Mouse (Mus musculus): Measurements from ENCODE around the gene Gm3159. TPM values are rescaled to one million over a fixed set of nuclear protein-coding genes. Genes with fewer than 3 reads are reported as not detected.
"Not testable (repeated sequence)": the region's sequence is repeated elsewhere in the genome, so short reads cannot be mapped to it uniquely, and the experiment has no call there.

Gene Gm3159
- polyA plus RNA-seq (2015; fragmentation: Nextera tagmentation; extraction: Ambion mirVana) = not detected in 2 replicates

- DNase-seq (ENCODE audit: low spot score) = not testable (repeated sequence)
Measured at GRCm38 (mm10) chr14:4397226-4397625, at the start of gene Gm3159. TSS of gene Gm3159 (plus strand) at chr14:4397526.

GRCm38 (mm10) chr14:4368991-4369390 is 28.3 kb upstream of the Gm3159 start:
- not testable (repeated sequence) for DNase-seq (ENCODE audit: low spot score)

- not testable (repeated sequence) for DNase-seq (ENCODE audit: low spot score)
Measured at GRCm38 (mm10) chr14:4369691-4370090, 27.6 kb upstream of the Gm3159 start.

GRCm38 (mm10) chr14:4377871-4378270 is 19.5 kb upstream of the Gm3159 start:
- DNase-seq (ENCODE audit: low spot score) = not testable (repeated sequence)

DNA sequence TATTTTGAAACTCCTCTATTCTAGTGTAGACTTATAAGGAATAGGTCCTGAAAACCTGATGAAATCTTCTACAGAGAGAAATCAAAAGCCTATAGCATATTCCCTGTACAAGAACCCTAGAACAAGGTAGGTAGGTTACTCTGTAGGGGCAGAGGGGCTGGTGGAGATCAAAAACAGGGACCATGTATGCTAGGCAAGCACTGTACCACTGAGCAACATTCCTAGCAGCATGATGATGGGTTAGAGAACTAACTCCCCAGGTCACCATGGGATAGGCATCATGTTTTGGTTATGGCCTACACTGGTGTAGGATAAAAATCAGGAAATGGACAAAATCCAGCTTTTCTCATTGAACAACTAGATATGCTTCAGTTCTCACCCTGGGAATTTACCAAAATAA is 11.7 kb upstream of the Gm3159 start:
- DNase-seq (ENCODE audit: low spot score) = not testable (repeated sequence)

DNA sequence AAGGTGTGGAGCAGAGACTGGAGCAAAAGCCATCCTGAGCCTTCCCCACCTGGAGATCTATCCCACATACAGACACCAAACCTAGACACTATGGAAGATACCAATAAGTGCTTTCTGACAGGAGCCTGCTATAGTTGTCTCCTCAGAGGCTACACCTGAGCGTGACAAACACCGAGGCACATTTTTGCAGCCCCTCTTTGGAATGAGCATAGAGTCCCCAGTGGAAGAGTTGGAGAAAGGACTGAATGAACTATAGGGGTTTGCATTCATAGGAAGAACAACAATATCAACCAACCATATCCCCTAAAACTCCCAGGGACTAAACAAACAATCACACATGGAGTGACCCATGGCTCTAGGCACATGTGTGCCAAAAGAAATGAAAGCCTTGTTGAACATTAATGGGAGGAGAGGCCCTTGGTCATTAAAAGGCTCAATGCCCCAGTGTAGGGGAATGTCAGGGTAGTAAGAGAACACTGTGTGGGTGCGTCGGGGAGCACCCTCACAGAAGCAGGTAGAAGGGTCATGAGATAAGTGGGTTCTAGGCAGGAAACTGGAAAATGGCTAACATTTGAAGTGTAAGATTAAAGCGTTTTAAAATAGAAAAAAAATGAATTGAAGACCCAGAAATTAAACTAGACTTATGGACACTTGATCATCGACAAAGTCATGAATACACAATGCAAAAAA is 4.3 kb upstream of the Gm3159 start:
- not testable (repeated sequence) for DNase-seq (ENCODE audit: low spot score)

- DNase-seq (ENCODE audit: low spot score) = not testable (repeated sequence)
Measured at GRCm38 (mm10) chr14:4398624-4399023, 1.3 kb downstream of the Gm3159 start.

DNA sequence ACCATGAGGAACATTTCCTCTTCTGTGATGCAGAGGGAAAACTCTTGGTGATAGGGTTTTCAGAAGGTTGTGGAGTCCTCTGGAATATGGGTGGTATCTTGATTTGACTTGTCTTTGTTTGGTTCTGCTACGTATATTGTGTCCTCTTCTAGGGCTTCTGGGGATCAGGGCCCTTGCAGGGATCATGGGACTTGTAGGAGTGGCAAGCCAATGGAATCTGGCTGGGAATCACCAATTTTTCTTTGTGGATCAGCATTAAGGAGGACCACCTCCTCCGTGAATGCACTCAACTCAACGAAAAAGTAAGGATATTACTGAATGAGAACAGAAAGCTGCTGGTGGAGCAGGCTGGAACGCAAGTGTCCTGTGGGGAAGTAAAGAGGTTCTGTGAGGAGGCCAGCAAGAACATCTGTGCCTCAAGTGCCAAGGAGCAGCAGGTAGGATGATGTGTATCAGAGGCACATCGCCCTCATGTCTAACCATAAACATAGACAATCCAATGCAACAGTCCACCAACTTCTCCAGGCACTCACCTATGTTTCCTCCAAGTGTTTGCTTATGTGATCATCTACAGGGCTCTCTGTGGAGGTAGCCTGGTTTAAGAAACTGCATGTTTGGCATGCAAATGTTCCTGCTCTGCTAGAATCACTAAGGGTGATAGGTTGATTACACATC is 2.9 kb downstream of the Gm3159 start:
- DNase-seq (ENCODE audit: low spot score) = not testable (repeated sequence)

DNA sequence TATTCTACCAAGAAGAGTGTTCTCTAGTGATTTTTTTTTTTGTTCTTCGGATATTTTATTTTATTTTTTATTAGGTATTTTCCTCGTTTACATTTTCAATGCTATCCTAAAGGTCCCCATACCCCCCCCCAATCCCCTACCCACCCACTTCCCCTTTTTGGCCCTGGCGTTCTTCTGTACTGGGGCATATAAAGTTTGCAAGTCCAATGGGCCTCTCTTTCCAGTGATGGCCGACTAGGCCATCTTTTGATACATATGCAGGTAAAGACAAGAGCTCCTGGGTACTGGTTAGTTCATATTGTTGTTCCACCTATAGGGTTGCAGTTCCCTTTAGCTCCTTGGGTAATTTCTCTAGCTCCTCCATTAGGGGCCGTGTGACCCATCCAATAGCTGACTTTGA is 3.9 kb downstream of the Gm3159 start:
- DNase-seq (ENCODE audit: low spot score) = not testable (repeated sequence)

- DNase-seq (ENCODE audit: low spot score) = not testable (repeated sequence)
Measured at GRCm38 (mm10) chr14:4403840-4404239, 6.5 kb downstream of the Gm3159 start.

DNA sequence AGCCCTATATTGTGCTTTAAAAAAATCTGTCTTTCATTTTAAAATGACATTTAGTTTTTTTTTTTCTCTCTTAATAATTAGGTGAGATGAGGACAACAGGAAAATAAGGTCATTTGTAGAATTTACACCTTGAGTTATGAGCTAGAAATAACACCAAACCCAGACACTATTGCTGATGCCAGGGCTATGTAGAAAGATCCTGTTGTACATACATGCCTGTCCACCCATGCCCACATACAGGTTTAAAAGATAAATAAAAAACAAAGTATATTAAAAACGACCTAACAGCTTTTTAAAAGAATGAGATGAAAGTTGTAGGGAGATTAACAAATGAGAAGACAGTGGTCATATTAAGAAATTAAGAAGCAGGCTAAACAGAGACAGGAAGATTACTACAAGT is 12.6 kb downstream of the Gm3159 start:
- DNase-seq (ENCODE audit: low spot score) = not testable (repeated sequence)

- not testable (repeated sequence) for DNase-seq (ENCODE audit: low spot score)
Measured at GRCm38 (mm10) chr14:4414965-4415835, 17.9 kb downstream of the Gm3159 start, which contains the start of gene Gm3164. TSS of gene Gm3164 (plus strand) at chr14:4415448.

GRCm38 (mm10) chr14:4430692-4431091 is 33.4 kb downstream of the Gm3159 start, which contains the start of gene Gm3173:
TSS of gene Gm3173 (plus strand) at chr14:4430992.
- not testable (repeated sequence) for DNase-seq (ENCODE audit: low spot score)

Other genes starting within 250 kb of the Gm3159 start
- not detected in 2 replicates for gene Gm3127, start 232.5 kb upstream of the Gm3159 start, polyA plus RNA-seq (2015; fragmentation: Nextera tagmentation; extraction: Ambion mirVana)
- 0.22 TPM in 1 of 2 replicates, not detected in the other for gene Gm2974, start 214.9 kb upstream of the Gm3159 start, polyA plus RNA-seq (2015; fragmentation: Nextera tagmentation; extraction: Ambion mirVana)
- gene Gm3138, start 147.9 kb upstream of the Gm3159 start, polyA plus RNA-seq (2015; fragmentation: Nextera tagmentation; extraction: Ambion mirVana) = not detected in 2 replicates
- 0.34 TPM in 1 of 2 replicates, not detected in the other for gene Gm3149, start 80.2 kb upstream of the Gm3159 start, polyA plus RNA-seq (2015; fragmentation: Nextera tagmentation; extraction: Ambion mirVana)
- gene 2610042L04Rik, start 62.8 kb upstream of the Gm3159 start, polyA plus RNA-seq (2015; fragmentation: Nextera tagmentation; extraction: Ambion mirVana) = not detected in 2 replicates
- gene Gm3164, start 17.9 kb downstream of the Gm3159 start, polyA plus RNA-seq (2015; fragmentation: Nextera tagmentation; extraction: Ambion mirVana) = 0.15 TPM in 1 of 2 replicates, not detected in the other
- gene Gm3173, start 33.5 kb downstream of the Gm3159 start, polyA plus RNA-seq (2015; fragmentation: Nextera tagmentation; extraction: Ambion mirVana) = not detected in 2 replicates
- not detected in 2 replicates for gene Gm3182, start 84.2 kb downstream of the Gm3159 start, polyA plus RNA-seq (2015; fragmentation: Nextera tagmentation; extraction: Ambion mirVana)
- not detected in 2 replicates for gene Gm3047, start 157.9 kb downstream of the Gm3159 start, polyA plus RNA-seq (2015; fragmentation: Nextera tagmentation; extraction: Ambion mirVana)
- not detected in 2 replicates for gene Gm8159, start 234.8 kb downstream of the Gm3159 start, polyA plus RNA-seq (2015; fragmentation: Nextera tagmentation; extraction: Ambion mirVana)

Measured in thymus, postnatal 0 days (tissue).